Mouse (Mus musculus) stomach, embryonic 16.5 days (tissue): ENCODE measurements around the gene Trpv4. TPM values are rescaled to one million over a fixed set of nuclear protein-coding genes. Genes with fewer than 3 reads are reported as not detected.

Experiments
- ATAC-seq: fragments of 200-750 bp; cut with Nextera tagmentation; 2 replicates; pipeline ENCODE4 v1.8.0; 2017; ENCODE audit warnings: moderate number of reproducible peaks, moderate TSS enrichment; ENCODE audit not compliant: insufficient read depth, low FRiP score
- H3K27ac ChIP-seq: fragments of 300-500 bp; sonication (generic); 2 replicates; pipeline ENCODE4 v1.5.1; 2014; ENCODE audit warnings: low read length
- H3K27me3 ChIP-seq: fragments of 300-500 bp; sonication (generic); 2 replicates; pipeline ENCODE4 v1.6.1; 2014; ENCODE audit warnings: low read length, control low read depth, mixed read lengths; ENCODE audit not compliant: control insufficient read depth, insufficient read depth
- H3K36me3 ChIP-seq: fragments of 300-500 bp; sonication (generic); 2 replicates; pipeline ENCODE4 v1.6.1; 2014; ENCODE audit warnings: low read length; ENCODE audit not compliant: control insufficient read depth, insufficient read depth
- H3K4me1 ChIP-seq: fragments of 300-500 bp; sonication (generic); 2 replicates; pipeline ENCODE4 v1.6.1; 2014; ENCODE audit warnings: low read length, control low read depth, mixed read lengths; ENCODE audit not compliant: control insufficient read depth, insufficient read depth
- H3K4me2 ChIP-seq: fragments of 300-500 bp; sonication (generic); 2 replicates; pipeline ENCODE4 v1.6.1; 2014; ENCODE audit warnings: low read depth, low read length, mixed read lengths
- H3K4me3 ChIP-seq: fragments of 300-500 bp; sonication (generic); replicated peaks from 2 replicates; pipeline ENCODE4 v1.5.1; 2014; ENCODE audit warnings: mild to moderate bottlenecking, low read length
- H3K9ac ChIP-seq: fragments of 300-500 bp; sonication (generic); 2 replicates; pipeline ENCODE4 v1.6.1; 2014; ENCODE audit warnings: low read length
- H3K9me3 ChIP-seq: fragments of 300-500 bp; sonication (generic); replicated peaks from 2 replicates; pipeline ENCODE4 v1.6.1; 2016; ENCODE audit warnings: low read length, control low read depth; ENCODE audit not compliant: control insufficient read depth
- WGBS: fragments of 180-500 bp; shearing (Covaris S2); extraction: QIAGEN DNeasy Blood & Tissue Kit; methylation state at CpG from one replicate; pipeline ENCODE4 v1.1.7; 2014; 5-methylcytosine and 5-hydroxymethylcytosine counted together
- polyA plus RNA-seq: library from polyadenylated mRNA; unstranded; fragments of >200 nt; fragmentation: Nextera tagmentation; extraction: Ambion mirVana; gene quantifications from 2 replicates; pipeline ENCODE4 v1.2.1, GENCODE M21; 2015

Gene Trpv4
- polyA plus RNA-seq, 1 experiment from 2014 or later: 2.8 TPM

- ATAC-seq: no peak
- no peak overlapping the region for H3K9ac ChIP-seq
- no peak overlapping the region for H3K4me2 ChIP-seq
- H3K4me1 ChIP-seq: no peaks in the 10 kb centered on the region
- H3K27ac ChIP-seq: no peak overlapping the region
- no peak overlapping the region for H3K4me3 ChIP-seq
- H3K27me3 ChIP-seq: no peaks in the 10 kb centered on the region
- 0 out of 2 replicates have a peak, but pooled peaks cover 12% of the 10 kb centered on the region for H3K36me3 ChIP-seq
- WGBS: 82% methylated on average over 8 of the region's 8 CpGs
- no peaks in the 10 kb centered on the region for H3K9me3 ChIP-seq
These were observed 16.4 kb upstream of the Trpv4 start for GRCm38 (mm10) chr5:114674594-114674993.

DNA sequence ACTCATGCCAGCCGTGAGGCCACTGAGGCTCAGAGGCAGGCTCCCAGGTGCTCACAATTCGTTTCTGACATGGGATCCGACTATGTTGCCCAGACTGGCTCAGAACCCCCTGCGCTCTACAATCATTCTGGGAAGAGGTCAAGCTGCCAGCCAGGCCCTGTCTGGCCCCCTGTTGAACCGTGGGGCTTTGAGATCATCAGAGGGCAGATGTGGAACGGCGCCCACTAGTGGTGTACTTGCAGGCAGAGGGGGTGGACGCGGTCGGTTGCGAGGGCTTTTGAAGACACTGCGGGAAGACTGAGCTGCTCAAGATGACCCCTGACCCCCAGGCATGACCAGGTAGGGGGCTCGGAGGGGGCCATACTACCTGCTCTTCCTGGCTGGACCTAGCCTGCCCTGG is 14.9 kb upstream of the Trpv4 start:
- Histone ChIP-seq H3K27ac (no peak overlapping the region), H3K4me1 (no peaks in the 10 kb centered on the region), H3K9ac (no peak overlapping the region), H3K9me3 (no peaks in the 10 kb centered on the region), H3K4me3 (no peak overlapping the region), H3K27me3 (no peaks in the 10 kb centered on the region), H3K4me2 (no peak overlapping the region), H3K36me3 (0 out of 2 replicates have a peak, but pooled peaks cover 12% of the 10 kb centered on the region)
- ATAC-seq: no peak
- 84% methylated on average over 13 of the region's 13 CpGs for WGBS

GRCm38 (mm10) chr5:114669014-114669413 is 10.8 kb upstream of the Trpv4 start:
- Histone ChIP-seq H3K27ac (no peak overlapping the region), H3K4me3 (no peak overlapping the region), H3K36me3 (0 out of 2 replicates have a peak, but pooled peaks cover 2% of the 10 kb centered on the region), H3K4me1 (no peaks in the 10 kb centered on the region; the same call in 1 of the 2 replicates), H3K9ac (no peak overlapping the region), H3K4me2 (no peak overlapping the region), H3K27me3 (no peaks in the 10 kb centered on the region), H3K9me3 (no peaks in the 10 kb centered on the region)
- WGBS: 86% methylated on average over 5 of the region's 5 CpGs
- ATAC-seq: no peak

- no peaks in the 10 kb centered on the region; the same call in 1 of the 2 replicates for H3K4me1 ChIP-seq
- peak; percentile 94 for ATAC-seq
- WGBS: 3% methylated on average over 36 of the region's 36 CpGs
- no peaks in the 10 kb centered on the region for H3K27me3 ChIP-seq
- peak overlapping the region; percentile 67 for H3K4me2 ChIP-seq
- H3K9me3 ChIP-seq: no peaks in the 10 kb centered on the region
- peak overlapping the region; percentile 51 for H3K9ac ChIP-seq
- H3K4me3 ChIP-seq: peak overlapping the region; percentile 40
- H3K27ac ChIP-seq: peak overlapping the region; percentile 60; the same call in 1 of the 2 replicates
- no peaks in the 10 kb centered on the region for H3K36me3 ChIP-seq
These were observed 9.1 kb upstream of the Trpv4 start for GRCm38 (mm10) chr5:114667228-114667856.

GRCm38 (mm10) chr5:114666659-114667058 is 8.4 kb upstream of the Trpv4 start:
- H3K9ac ChIP-seq: no peak overlapping the region
- H3K4me3 ChIP-seq: no peak overlapping the region
- no peaks in the 10 kb centered on the region for H3K9me3 ChIP-seq
- no peaks in the 10 kb centered on the region for H3K27me3 ChIP-seq
- 55% methylated on average over 1 of the region's 1 CpGs for WGBS
- H3K36me3 ChIP-seq: no peaks in the 10 kb centered on the region
- H3K4me1 ChIP-seq: no peaks in the 10 kb centered on the region; the same call in 1 of the 2 replicates
- H3K4me2 ChIP-seq: 0 out of 2 replicates have a peak overlapping the region, but pooled peaks have one; percentile 67
- H3K27ac ChIP-seq: no peak overlapping the region
- no peak for ATAC-seq

GRCm38 (mm10) chr5:114664750-114665149 is 6.5 kb upstream of the Trpv4 start:
- WGBS: 68% methylated on average over 7 of the region's 7 CpGs
- peak; percentile 28; the same call in 1 of the 2 replicates for ATAC-seq

DNA sequence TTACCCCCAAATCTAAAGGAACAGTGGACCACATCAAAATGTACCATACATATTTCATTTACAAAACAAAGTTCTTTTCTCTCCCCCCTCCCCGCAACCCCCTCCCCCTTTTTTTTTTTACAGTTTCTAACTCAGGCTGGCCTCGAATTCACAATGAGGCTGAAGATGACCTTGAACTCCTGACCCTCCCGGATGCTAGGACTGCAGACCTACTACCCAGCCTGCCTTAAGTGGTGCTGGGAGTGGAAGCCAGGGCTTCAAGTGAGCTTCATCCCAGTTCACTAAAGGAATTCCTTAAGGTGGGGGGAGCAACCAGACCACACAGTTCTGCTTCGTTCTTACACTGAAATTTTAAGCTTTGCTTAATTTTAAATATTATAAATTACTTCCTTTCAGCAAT is 5.9 kb upstream of the Trpv4 start:
- Histone ChIP-seq H3K4me2 (no peak overlapping the region), H3K27ac (no peak overlapping the region)
- WGBS: 62% methylated on average over 4 of the region's 4 CpGs

More at GRCm38 (mm10) chr5:114664750-114665149, 6.5 kb upstream of the Trpv4 start:
- Histone ChIP-seq H3K9ac (no peak overlapping the region), H3K27me3 (no peaks in the 10 kb centered on the region), H3K4me2 (no peak overlapping the region), H3K36me3 (no peaks in the 10 kb centered on the region), H3K9me3 (no peaks in the 10 kb centered on the region), H3K4me3 (no peak overlapping the region), H3K27ac (no peak overlapping the region), H3K4me1 (no peaks in the 10 kb centered on the region; the same call in 1 of the 2 replicates)

DNA sequence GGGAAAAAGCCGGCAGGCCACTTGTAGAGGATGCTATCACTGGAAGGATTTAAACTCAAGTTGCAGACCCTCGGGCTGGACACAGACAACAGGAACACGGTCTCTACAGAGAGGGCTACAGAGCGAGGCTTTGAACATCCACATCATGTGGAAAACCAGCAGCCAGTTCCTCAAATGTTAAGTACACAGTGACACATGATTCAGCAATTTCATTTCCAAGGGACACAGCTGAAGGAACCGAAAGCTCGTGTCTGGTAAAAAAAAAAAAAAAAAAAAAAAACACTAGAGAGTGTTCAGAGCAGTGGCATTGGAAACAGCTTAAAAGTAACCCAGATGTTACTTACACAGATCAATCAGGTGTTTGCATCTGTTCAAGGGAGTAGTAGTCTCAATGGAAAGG is 2.8 kb upstream of the Trpv4 start:
- peaks cover 8% of the 10 kb centered on the region for H3K4me1 ChIP-seq
- 58% methylated on average over 6 of the region's 6 CpGs for WGBS
- ATAC-seq: no peak
- H3K9ac ChIP-seq: no peak overlapping the region
- H3K4me2 ChIP-seq: no peak overlapping the region
- no peaks in the 10 kb centered on the region for H3K36me3 ChIP-seq
- peaks cover 16% of the 10 kb centered on the region for H3K27me3 ChIP-seq
- H3K9me3 ChIP-seq: no peaks in the 10 kb centered on the region
- no peak overlapping the region for H3K27ac ChIP-seq
- H3K4me3 ChIP-seq: no peak overlapping the region

More for the DNA sequence above, 5.9 kb upstream of the Trpv4 start:
- Histone ChIP-seq H3K9ac (no peak overlapping the region), H3K36me3 (no peaks in the 10 kb centered on the region), H3K4me3 (no peak overlapping the region), H3K27me3 (no peaks in the 10 kb centered on the region), H3K9me3 (no peaks in the 10 kb centered on the region), H3K4me1 (no peaks in the 10 kb centered on the region; the same call in 1 of the 2 replicates)
- ATAC-seq: no peak

DNA sequence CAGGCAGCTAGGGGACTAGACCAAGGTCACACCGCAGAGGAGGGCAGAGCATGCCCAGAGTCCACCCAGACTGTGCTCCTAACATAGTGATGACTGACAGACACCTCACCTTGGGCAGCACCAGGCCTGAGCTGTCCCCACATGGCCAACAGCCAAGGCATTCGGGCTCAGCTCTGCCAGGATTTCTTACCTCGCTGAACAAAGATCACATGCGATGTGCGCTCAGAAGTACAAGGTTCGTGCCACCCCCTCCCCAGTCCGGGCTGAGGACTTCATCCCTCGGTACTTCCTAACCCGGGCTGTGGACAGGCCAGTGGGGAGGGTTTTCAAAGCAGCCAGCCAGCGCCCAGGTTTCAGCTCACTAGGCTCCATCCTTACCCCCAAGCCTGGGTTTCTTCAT is 795 bp downstream of the Trpv4 start:
- Histone ChIP-seq H3K4me1 (peaks cover 8% of the 10 kb centered on the region; the same call in 1 of the 2 replicates), H3K27me3 (peaks cover 16% of the 10 kb centered on the region), H3K27ac (no peak overlapping the region), H3K36me3 (no peaks in the 10 kb centered on the region), H3K4me3 (peak overlapping the region; percentile 65), H3K4me2 (peak overlapping the region; percentile 96), H3K9me3 (no peaks in the 10 kb centered on the region), H3K9ac (peak overlapping the region; percentile 72)
- WGBS: 36% methylated on average over 10 of the region's 10 CpGs
- ATAC-seq: no peak
